Mouse (Mus musculus): Measurements from ENCODE around the gene Olfr1161. TPM values are rescaled to one million over a fixed set of nuclear protein-coding genes. Genes with fewer than 3 reads are reported as not detected.
"Not testable (repeated sequence)": the region's sequence is repeated elsewhere in the genome, so short reads cannot be mapped to it uniquely, and the experiment has no call there.

The Olfr1161 gene
- polyA plus RNA-seq (2015; fragmentation: Nextera tagmentation; extraction: Ambion mirVana), result not detected in 2 replicates

DNA sequence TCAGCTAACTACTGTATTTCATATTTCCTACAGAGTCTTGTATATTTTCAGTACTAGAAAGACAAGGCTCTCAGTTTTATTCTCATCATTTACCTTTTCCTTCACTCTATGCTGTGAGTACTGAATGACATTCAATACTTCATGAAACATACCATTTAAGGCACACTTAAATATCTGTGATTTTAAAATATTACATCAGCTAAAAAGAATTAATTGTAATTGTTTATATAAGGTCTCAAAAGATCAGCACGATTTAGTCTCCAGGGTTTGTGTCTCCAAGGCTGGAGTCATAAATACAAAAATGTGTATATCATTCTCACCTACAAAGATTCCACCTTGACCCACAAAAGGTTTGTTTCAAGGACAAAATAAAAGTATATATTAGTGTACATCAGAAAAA lies at the start of gene Olfr1161:
TSS of gene Olfr1161 (plus strand) at position 301 of the 400 bp plus-strand sequence.
- 83% methylated on average over 1 of the region's 1 CpGs for WGBS
- not testable (repeated sequence) for H3K36me3 ChIP-seq

DNA sequence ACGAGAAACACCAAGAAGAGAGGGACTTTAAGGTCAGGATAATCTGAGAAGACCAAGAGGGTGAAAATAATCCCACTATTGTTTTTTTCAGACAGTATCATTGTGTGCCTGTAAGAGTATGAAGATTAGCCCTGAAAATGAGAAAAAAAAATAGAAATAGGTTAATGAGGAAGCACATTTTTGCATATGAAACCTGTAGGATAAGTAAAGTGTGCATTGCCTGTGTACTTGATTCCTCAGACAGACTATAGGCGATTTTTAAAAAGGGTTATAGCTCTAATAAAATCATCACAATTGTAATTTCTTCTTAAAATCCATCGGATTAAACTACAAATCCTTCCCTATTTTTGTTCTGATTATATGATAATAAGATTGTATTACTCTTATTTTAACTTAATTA lies 48.0 kb upstream of the Olfr1161 start, which contains the start of gene Olfr74:
TSS of gene Olfr74 (minus strand) at position 101 of the 400 bp plus-strand sequence.
- ATAC-seq (ENCODE audit: low FRiP score, low read depth), result no peak
- no peak within 1 kb of the TSS for H3K27ac ChIP-seq
- H3K9me3 ChIP-seq, result no peaks in the 10 kb centered on the region
- H3K4me3 ChIP-seq, result no peak within 1 kb of the TSS
- H3K36me3 ChIP-seq, result no peaks in the 10 kb centered on the region
- no peaks in the 10 kb centered on the region for H3K27me3 ChIP-seq
- no peaks in the 10 kb centered on the region for H3K4me1 ChIP-seq
- no peak within 1 kb of the TSS for H3K9ac ChIP-seq
- H3K4me2 ChIP-seq (replicated peaks), result no peak within 1 kb of the TSS
- 77% methylated on average over 3 of the region's 3 CpGs for WGBS

More for the DNA sequence above, at the start of gene Olfr1161:
- not testable (repeated sequence) for H3K4me1 ChIP-seq; H3K27me3 ChIP-seq; H3K4me3 ChIP-seq; H3K4me2 ChIP-seq (replicated peaks); ATAC-seq (ENCODE audit: low FRiP score, low read depth); H3K9ac ChIP-seq; H3K9me3 ChIP-seq; H3K27ac ChIP-seq

DNA sequence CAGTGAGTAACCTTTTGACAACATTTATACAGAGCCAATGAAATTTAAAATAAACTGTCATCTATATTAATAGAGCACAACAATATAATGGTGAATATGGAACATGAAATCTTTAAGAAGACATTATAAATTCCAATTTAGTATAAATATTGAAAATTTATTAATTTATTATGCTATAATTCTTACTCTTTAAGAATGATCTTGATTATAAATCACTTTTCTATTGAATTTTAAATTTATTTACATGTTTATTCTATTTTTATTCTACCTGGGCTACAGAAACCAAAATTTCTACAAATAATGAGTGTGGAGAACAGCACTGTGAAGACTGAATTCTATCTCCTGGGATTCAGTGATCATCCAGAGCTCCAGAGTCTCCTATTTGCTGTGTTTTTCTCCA lies 32.8 kb upstream of the Olfr1161 start, which contains the start of gene Olfr1158:
TSS of gene Olfr1158 (plus strand) at position 301 of the 400 bp plus-strand sequence.
- no peaks in the 10 kb centered on the region for H3K36me3 ChIP-seq

DNA sequence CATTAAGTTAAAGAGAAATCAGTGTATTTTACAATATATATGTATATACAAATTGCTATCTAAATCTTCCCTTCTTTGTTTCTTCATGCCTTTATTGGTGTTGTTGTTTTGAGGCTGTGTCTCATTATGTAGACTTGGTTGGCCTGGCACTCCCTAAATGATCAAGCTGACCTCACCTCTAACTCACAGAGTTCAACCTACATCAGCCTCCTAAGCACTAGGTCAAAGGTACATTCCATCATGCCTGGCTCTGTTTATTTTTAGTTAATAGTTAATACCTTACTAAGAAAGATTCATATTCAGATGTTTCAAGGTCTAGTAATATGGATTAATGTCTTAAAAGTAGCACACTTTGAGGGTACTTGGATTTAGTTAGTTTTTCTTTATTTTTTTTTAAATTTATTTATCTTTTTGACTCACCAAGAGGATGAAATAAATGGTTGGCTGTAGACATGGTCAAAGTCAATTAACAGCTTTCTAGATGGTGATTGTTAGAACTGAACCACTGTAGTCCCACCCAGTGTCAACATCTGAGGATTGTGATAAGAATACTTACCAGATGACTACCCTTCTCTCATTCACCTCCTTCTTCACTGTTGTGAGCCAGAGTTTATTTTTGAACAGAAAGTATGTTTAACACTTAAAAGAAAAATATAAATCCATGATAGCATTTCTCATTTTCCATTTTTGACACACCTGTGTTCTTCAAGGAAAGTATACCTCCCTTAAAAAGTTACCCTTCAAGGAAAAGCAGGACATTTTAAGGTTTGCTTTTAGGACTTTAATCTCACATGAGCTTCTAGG lies 14.9 kb upstream of the Olfr1161 start, which contains the start of gene Olfr1160:
TSS of gene Olfr1160 (minus strand) at position 754 of the 804 bp plus-strand sequence.
- no peak for ATAC-seq (ENCODE audit: low FRiP score, low read depth)
- H3K4me3 ChIP-seq, result no peak within 1 kb of the TSS
- H3K4me2 ChIP-seq (replicated peaks), result no peak within 1 kb of the TSS
- H3K9ac ChIP-seq, result no peak within 1 kb of the TSS
- no peaks in the 10 kb centered on the region for H3K4me1 ChIP-seq
- no peaks in the 10 kb centered on the region for H3K9me3 ChIP-seq
- H3K27me3 ChIP-seq, result no peaks in the 10 kb centered on the region
- no peaks in the 10 kb centered on the region for H3K36me3 ChIP-seq
- no peak within 1 kb of the TSS for H3K27ac ChIP-seq

More for the DNA sequence above, 32.8 kb upstream of the Olfr1161 start, which contains the start of gene Olfr1158:
- H3K27me3 ChIP-seq, result no peaks in the 10 kb centered on the region
- no peak within 1 kb of the TSS for H3K4me2 ChIP-seq (replicated peaks)
- H3K4me3 ChIP-seq, result no peak within 1 kb of the TSS
- no peak for ATAC-seq (ENCODE audit: low FRiP score, low read depth)
- H3K9ac ChIP-seq, result no peak within 1 kb of the TSS
- H3K9me3 ChIP-seq, result no peaks in the 10 kb centered on the region
- H3K4me1 ChIP-seq, result no peaks in the 10 kb centered on the region
- no peak within 1 kb of the TSS for H3K27ac ChIP-seq

DNA sequence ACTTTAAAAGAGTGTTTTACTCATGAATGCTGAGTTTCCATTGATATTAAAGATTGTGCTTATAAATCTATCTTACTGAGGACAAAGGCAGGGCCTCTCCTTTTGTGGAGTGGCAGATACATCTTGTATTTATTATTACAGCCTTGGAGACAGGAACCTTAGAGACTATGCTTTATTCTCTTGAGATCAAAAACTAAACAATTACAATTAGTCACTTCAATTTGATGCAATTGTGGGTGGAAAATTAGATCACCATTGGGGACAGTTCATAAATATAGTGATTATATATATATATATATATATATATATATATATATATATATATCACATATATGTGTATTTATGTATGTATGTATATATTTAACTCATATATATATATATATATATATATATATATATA lies 15.0 kb downstream of the Olfr1161 start, which contains the start of gene Olfr73:
TSS of gene Olfr73 (minus strand) at position 101 of the 400 bp plus-strand sequence.
- Histone ChIP-seq H3K27ac (no peak within 1 kb of the TSS), H3K4me3 (no peak within 1 kb of the TSS), H3K36me3 (no peaks in the 10 kb centered on the region), H3K9me3 (no peaks in the 10 kb centered on the region), H3K4me2 (replicated peaks) (no peak within 1 kb of the TSS), H3K9ac (no peak within 1 kb of the TSS), H3K4me1 (no peaks in the 10 kb centered on the region), H3K27me3 (no peaks in the 10 kb centered on the region)
- no peak for ATAC-seq (ENCODE audit: low FRiP score, low read depth)

DNA sequence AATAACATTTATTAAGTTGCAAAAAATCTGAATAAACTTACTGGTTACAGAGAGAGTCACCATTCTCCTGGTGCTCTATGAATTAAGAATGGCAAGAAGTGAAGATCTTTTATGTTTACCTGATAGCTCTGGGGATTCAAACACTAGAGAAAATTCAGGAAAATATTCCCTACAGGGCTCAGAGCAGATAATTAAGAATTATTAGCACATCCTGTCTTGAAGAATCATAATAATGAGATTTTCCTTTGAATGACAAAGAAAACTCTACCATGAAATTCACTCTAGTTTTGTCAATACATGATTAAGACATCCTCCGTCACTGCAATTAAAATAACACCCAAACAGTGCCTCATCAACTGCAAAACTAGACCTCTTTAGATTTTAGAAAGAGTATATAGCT lies 28.5 kb downstream of the Olfr1161 start, which contains the start of gene Olfr1162:
TSS of gene Olfr1162 (minus strand) at position 101 of the 400 bp plus-strand sequence.
- 81% methylated on average over 1 of the region's 1 CpGs for WGBS
- Histone ChIP-seq H3K4me1 (no peaks in the 10 kb centered on the region), H3K36me3 (no peaks in the 10 kb centered on the region), H3K27me3 (no peaks in the 10 kb centered on the region), H3K27ac (no peak within 1 kb of the TSS), H3K9me3 (no peaks in the 10 kb centered on the region), H3K4me2 (replicated peaks) (no peak within 1 kb of the TSS), H3K4me3 (no peak within 1 kb of the TSS), H3K9ac (no peak within 1 kb of the TSS)
- no peak for ATAC-seq (ENCODE audit: low FRiP score, low read depth)

DNA sequence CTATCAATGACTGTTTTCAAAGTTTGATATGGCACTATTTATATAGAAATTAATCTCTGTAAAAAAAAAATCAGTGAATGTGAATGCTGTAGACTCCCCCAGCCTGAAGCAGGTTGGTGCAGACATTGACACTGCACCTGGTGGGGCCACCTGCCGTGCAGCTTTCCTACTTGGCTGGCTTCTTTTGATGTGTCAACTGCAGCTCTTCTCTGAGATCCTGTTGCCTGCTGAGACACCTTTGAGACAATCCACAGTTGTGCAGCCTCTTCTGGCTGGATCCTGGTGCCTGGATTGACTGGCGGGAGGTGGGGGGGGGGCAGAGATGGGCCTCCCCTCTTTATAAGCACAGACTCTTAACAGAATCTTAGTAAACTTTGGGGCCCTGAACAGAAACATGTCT lies 41.0 kb downstream of the Olfr1161 start:
- H3K4me1 ChIP-seq, result no peaks in the 10 kb centered on the region
- 94% methylated on average over 2 of the region's 2 CpGs for WGBS

DNA sequence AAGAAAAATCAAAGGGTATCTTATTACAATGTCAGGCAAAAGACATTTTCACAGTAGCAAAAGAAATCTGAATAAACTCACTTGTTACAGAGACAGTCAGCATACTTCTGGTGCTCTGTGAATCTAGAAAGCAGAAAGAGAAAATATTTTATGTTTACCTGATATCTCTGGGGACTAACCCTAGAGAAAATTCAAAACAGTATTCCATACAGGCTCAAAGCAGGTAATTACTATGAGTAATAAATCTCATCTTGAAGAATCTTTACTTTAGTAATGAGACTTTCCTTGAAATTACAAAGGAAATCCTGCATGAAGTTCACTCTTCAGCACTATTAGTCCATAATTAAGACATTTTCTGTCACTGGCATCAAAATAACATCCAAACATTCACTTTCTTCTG lies 49.2 kb downstream of the Olfr1161 start, which contains the start of gene Olfr1163:
TSS of gene Olfr1163 (minus strand) at position 101 of the 400 bp plus-strand sequence.
- Histone ChIP-seq H3K9ac (no peak within 1 kb of the TSS), H3K27me3 (no peaks in the 10 kb centered on the region), H3K4me3 (no peak within 1 kb of the TSS), H3K27ac (no peak within 1 kb of the TSS), H3K9me3 (no peaks in the 10 kb centered on the region), H3K36me3 (no peaks in the 10 kb centered on the region), H3K4me1 (no peaks in the 10 kb centered on the region), H3K4me2 (replicated peaks) (no peak within 1 kb of the TSS)
- ATAC-seq (ENCODE audit: low FRiP score, low read depth), result no peak

More for the DNA sequence above, 41.0 kb downstream of the Olfr1161 start:
- no peak overlapping the region for H3K27ac ChIP-seq
- H3K36me3 ChIP-seq, result no peaks in the 10 kb centered on the region
- H3K9ac ChIP-seq, result no peak overlapping the region
- H3K4me2 ChIP-seq (replicated peaks), result no peak overlapping the region
- no peak overlapping the region for H3K4me3 ChIP-seq
- ATAC-seq (ENCODE audit: low FRiP score, low read depth), result no peak
- no peaks in the 10 kb centered on the region for H3K27me3 ChIP-seq
- peaks cover 4% of the 10 kb centered on the region; the same call in 1 of the 2 replicates for H3K9me3 ChIP-seq

Other genes with a start within 250 kb of the Olfr1161 start
- gene Olfr152, start 243.3 kb upstream of the Olfr1161 start, polyA plus RNA-seq (2015; fragmentation: Nextera tagmentation; extraction: Ambion mirVana), result not detected in 2 replicates
- not detected in 2 replicates for gene Olfr1143, start 222.2 kb upstream of the Olfr1161 start, polyA plus RNA-seq (2015; fragmentation: Nextera tagmentation; extraction: Ambion mirVana)
- not detected in 2 replicates for gene Olfr1145, start 213.0 kb upstream of the Olfr1161 start, polyA plus RNA-seq (2015; fragmentation: Nextera tagmentation; extraction: Ambion mirVana)
- gene Olfr1148, start 192.2 kb upstream of the Olfr1161 start, polyA plus RNA-seq (2015; fragmentation: Nextera tagmentation; extraction: Ambion mirVana), result not detected in 2 replicates
- gene Olfr1150-ps1, start 178.8 kb upstream of the Olfr1161 start, polyA plus RNA-seq (2015; fragmentation: Nextera tagmentation; extraction: Ambion mirVana), result not detected in 2 replicates
- gene Olfr1151, start 166.9 kb upstream of the Olfr1161 start, polyA plus RNA-seq (2015; fragmentation: Nextera tagmentation; extraction: Ambion mirVana), result not detected in 2 replicates
- gene Olfr1152, start 156.3 kb upstream of the Olfr1161 start, polyA plus RNA-seq (2015; fragmentation: Nextera tagmentation; extraction: Ambion mirVana), result 0.03 TPM in 1 of 2 replicates, not detected in the other
- not detected in 2 replicates for gene Olfr1153, start 127.8 kb upstream of the Olfr1161 start, polyA plus RNA-seq (2015; fragmentation: Nextera tagmentation; extraction: Ambion mirVana)
- not detected in 2 replicates for gene Olfr1154, start 117.6 kb upstream of the Olfr1161 start, polyA plus RNA-seq (2015; fragmentation: Nextera tagmentation; extraction: Ambion mirVana)
- gene Olfr1155, start 77.6 kb upstream of the Olfr1161 start, polyA plus RNA-seq (2015; fragmentation: Nextera tagmentation; extraction: Ambion mirVana), result not detected in 2 replicates
- not detected in 2 replicates for gene Olfr1156, start 69.7 kb upstream of the Olfr1161 start, polyA plus RNA-seq (2015; fragmentation: Nextera tagmentation; extraction: Ambion mirVana)
- not detected in 2 replicates for gene Olfr1157, start 54.5 kb upstream of the Olfr1161 start, polyA plus RNA-seq (2015; fragmentation: Nextera tagmentation; extraction: Ambion mirVana)
- not detected in 2 replicates for gene Olfr74, start 48.1 kb upstream of the Olfr1161 start, polyA plus RNA-seq (2015; fragmentation: Nextera tagmentation; extraction: Ambion mirVana)
- gene Olfr1158, start 32.7 kb upstream of the Olfr1161 start, polyA plus RNA-seq (2015; fragmentation: Nextera tagmentation; extraction: Ambion mirVana), result not detected in 2 replicates
- gene Olfr1160, start 14.5 kb upstream of the Olfr1161 start, polyA plus RNA-seq (2015; fragmentation: Nextera tagmentation; extraction: Ambion mirVana), result not detected in 2 replicates
- not detected in 2 replicates for gene Olfr73, start 14.9 kb downstream of the Olfr1161 start, polyA plus RNA-seq (2015; fragmentation: Nextera tagmentation; extraction: Ambion mirVana)
- not detected in 2 replicates for gene Olfr1162, start 28.4 kb downstream of the Olfr1161 start, polyA plus RNA-seq (2015; fragmentation: Nextera tagmentation; extraction: Ambion mirVana)
- not detected in 2 replicates for gene Olfr1163, start 49.1 kb downstream of the Olfr1161 start, polyA plus RNA-seq (2015; fragmentation: Nextera tagmentation; extraction: Ambion mirVana)
- gene Olfr1164, start 71.2 kb downstream of the Olfr1161 start, polyA plus RNA-seq (2015; fragmentation: Nextera tagmentation; extraction: Ambion mirVana), result not detected in 2 replicates
- not detected in 2 replicates for gene Olfr1166, start 105.5 kb downstream of the Olfr1161 start, polyA plus RNA-seq (2015; fragmentation: Nextera tagmentation; extraction: Ambion mirVana)
- not detected in 2 replicates for gene Olfr1167, start 132.4 kb downstream of the Olfr1161 start, polyA plus RNA-seq (2015; fragmentation: Nextera tagmentation; extraction: Ambion mirVana)
- gene Olfr1168, start 159.1 kb downstream of the Olfr1161 start, polyA plus RNA-seq (2015; fragmentation: Nextera tagmentation; extraction: Ambion mirVana), result not detected in 2 replicates
- gene Olfr1170, start 205.6 kb downstream of the Olfr1161 start, polyA plus RNA-seq (2015; fragmentation: Nextera tagmentation; extraction: Ambion mirVana), result not detected in 2 replicates

All from limb, embryonic 13.5 days (tissue).